Mouse (Mus musculus) liver, embryonic 14.5 days (tissue): ENCODE data around the gene Ndufs7.

Experiments
- CTCF ChIP-seq: IDR thresholded peaks from 2 replicates; pipeline ENCODE4 v1.5.1; 2016; ENCODE audit warnings: antibody characterized with exemption, low read depth, control low read depth
- EP300 ChIP-seq: IDR thresholded peaks from 2 replicates; pipeline ENCODE4 v1.6.1; 2016; ENCODE audit warnings: antibody characterized with exemption, low read depth

DNA sequence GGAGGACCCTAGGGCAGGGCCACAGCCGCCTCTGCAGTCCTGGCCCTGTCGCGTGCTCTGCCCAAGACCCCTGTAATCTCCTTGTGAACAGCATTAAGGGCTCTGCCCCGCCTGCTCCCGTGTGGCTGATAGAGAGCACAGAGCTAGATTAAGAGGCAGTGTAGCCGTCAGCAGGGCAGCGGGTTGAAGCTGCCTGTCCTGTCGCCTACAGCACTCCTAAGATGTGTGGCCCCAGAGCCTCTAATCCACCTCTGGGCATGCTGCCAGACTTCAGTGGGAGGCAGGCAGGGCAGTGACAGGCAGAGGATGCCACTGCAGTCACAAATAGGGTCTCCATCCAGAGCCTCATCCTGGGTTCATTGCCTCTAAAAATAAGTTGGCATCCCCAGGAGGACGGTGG, 6.8 kb upstream of the Ndufs7 start:
- TF ChIP-seq EP300 (no peak), CTCF (no peak)
